Mouse (Mus musculus) gastrocnemius, postnatal 10 days (tissue): ENCODE results near the gene Fam71f1. TPM values are rescaled to one million over a fixed set of nuclear protein-coding genes. Genes with fewer than 3 reads are reported as not detected.

Experiments
- DNase-seq: peaks from one replicate; pipeline ENCODE4 v3.0.0; 2021; ENCODE audit warnings: mixed read lengths
- long read RNA-seq, 2 experiments: library from polyadenylated mRNA; stranded (forward); transcript quantifications; one replicate each; pipeline ENCODE4 v2.0.0; 2021
- total RNA-seq, 2 experiments: library from RNA; stranded (reverse); gene quantifications; 2 replicates each; pipeline ENCODE4 v1.2.3; 2021

Gene Fam71f1
- total RNA-seq = not detected
- long read RNA-seq, experiment 1 = 0 reads
- long read RNA-seq, experiment 2 = 0 reads

GRCm38 (mm10) chr6:29318879-29319278, at the start of gene Fam71f1:
Gene Fam71f1, plus strand, starts transcription at chr6:29319140.
- peak; percentile 21 for DNase-seq

- DNase-seq = no peak
Measured at GRCm38 (mm10) chr6:29270961-29271360, 48.0 kb upstream of the Fam71f1 start.

GRCm38 (mm10) chr6:29272312-29273072, 46.4 kb upstream of the Fam71f1 start, which contains the start of gene Hilpda:
Gene Hilpda, plus strand, starts transcription at chr6:29272488.
- DNase-seq = peak; percentile 89

GRCm38 (mm10) chr6:29276746-29277145, 42.2 kb upstream of the Fam71f1 start:
- no peak for DNase-seq

GRCm38 (mm10) chr6:29278513-29279267, 40.2 kb upstream of the Fam71f1 start:
- DNase-seq = peak; percentile 35

GRCm38 (mm10) chr6:29279293-29279692, 39.6 kb upstream of the Fam71f1 start, which contains the start of gene Fam71f2:
Gene Fam71f2, plus strand, starts transcription at chr6:29279593.
- DNase-seq = no peak

- no peak for DNase-seq
Measured at GRCm38 (mm10) chr6:29280671-29281070, 38.3 kb upstream of the Fam71f1 start.

GRCm38 (mm10) chr6:29286870-29287269, 32.1 kb upstream of the Fam71f1 start:
- DNase-seq = no peak

GRCm38 (mm10) chr6:29287481-29287880, 31.5 kb upstream of the Fam71f1 start:
- no peak for DNase-seq

GRCm38 (mm10) chr6:29287944-29288343, 31.0 kb upstream of the Fam71f1 start:
- no peak for DNase-seq

GRCm38 (mm10) chr6:29288651-29289050, 30.3 kb upstream of the Fam71f1 start:
- no peak for DNase-seq

- no peak for DNase-seq
Measured at GRCm38 (mm10) chr6:29299112-29299511, 19.8 kb upstream of the Fam71f1 start.

GRCm38 (mm10) chr6:29303251-29303650, 15.7 kb upstream of the Fam71f1 start:
- DNase-seq = no peak

GRCm38 (mm10) chr6:29303726-29304125, 15.2 kb upstream of the Fam71f1 start:
- DNase-seq = no peak

GRCm38 (mm10) chr6:29305462-29305861, 13.5 kb upstream of the Fam71f1 start:
- DNase-seq = no peak

GRCm38 (mm10) chr6:29308846-29309605, 9.9 kb upstream of the Fam71f1 start:
- no peak for DNase-seq

- no peak for DNase-seq
Measured at GRCm38 (mm10) chr6:29313690-29314202, 5.2 kb upstream of the Fam71f1 start.

- no peak for DNase-seq
Measured at GRCm38 (mm10) chr6:29317286-29317685, 1.7 kb upstream of the Fam71f1 start.

- no peak for DNase-seq
Measured at GRCm38 (mm10) chr6:29317941-29318340, 999 bp upstream of the Fam71f1 start.

GRCm38 (mm10) chr6:29321586-29321985, 2.6 kb downstream of the Fam71f1 start:
- DNase-seq = no peak

GRCm38 (mm10) chr6:29322147-29322546, 3.2 kb downstream of the Fam71f1 start:
- no peak for DNase-seq

GRCm38 (mm10) chr6:29322735-29323134, 3.8 kb downstream of the Fam71f1 start:
- no peak for DNase-seq
